Mouse (Mus musculus): ENCODE measurements at regions not wholly inside any gene's neighbourhood (a gene's known extent, or its start where the extent isn't known, plus 50 kb on each side); places are given as distances from the start of the nearest gene placed in this dataset.

DNA sequence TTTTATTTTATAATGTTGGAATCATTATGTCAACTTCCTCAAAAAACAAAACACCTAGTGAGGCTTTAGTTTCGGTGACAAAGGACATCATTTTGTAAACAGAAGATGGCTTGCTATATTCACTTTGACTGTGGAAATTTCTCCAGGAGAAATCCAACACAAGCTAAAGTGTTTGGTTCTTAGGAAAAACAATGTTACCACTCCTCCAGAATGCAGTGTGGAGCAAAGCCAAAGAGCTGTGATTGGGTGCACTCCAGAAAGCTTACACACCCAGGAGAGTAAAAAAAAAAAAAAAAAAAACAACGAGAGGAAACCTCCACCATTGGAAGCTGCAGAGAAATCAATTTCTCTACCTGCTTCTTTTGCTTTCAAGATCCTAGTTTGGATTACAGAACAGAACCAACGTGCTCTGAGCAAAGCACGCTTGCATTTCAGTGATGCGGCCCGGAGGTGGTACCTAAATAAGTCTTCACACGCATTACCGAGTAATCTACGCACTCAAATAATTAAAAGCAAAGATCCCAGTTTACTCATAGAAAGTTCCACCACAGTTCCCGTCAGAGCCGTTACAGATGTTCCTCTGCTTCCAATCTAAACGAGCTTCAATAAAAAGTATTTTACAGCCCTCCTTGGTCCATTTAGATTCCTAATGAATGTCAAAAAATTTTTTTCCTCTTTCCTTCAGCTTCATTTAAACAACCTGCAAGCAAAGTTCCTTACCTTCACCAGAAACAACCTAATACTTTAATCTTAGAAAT lies 199.5 kb upstream of the Gk2 start:
- Histone ChIP-seq H3K27ac (ENCODE audit: insufficient read depth, low read depth) (no peak overlapping the region), H3K4me2 (ENCODE audit: insufficient read depth, low read depth, poor library complexity, severe bottlenecking) (no peak overlapping the region), H3K79me2 (replicated peaks; ENCODE audit: control insufficient read depth, extremely low read depth, insufficient read depth, poor library complexity, severe bottlenecking) (no peaks in the 10 kb centered on the region), H3K4me1 (ENCODE audit: control insufficient read depth in 1 of 2, insufficient read depth in 2 of 2) (no peaks in the 10 kb centered on the region), H3K9me3 (replicated peaks; ENCODE audit: low read length) (no peaks in the 10 kb centered on the region), H3K27me3 (replicated peaks) (no peaks in the 10 kb centered on the region), H3K9ac (ENCODE audit: insufficient read depth, low read depth) (no peak overlapping the region), H3K36me3 (replicated peaks in 1 of 2; ENCODE audit: control insufficient read depth in 1 of 2, insufficient read depth in 1 of 2, low read length in 1 of 2) (no peaks in the 10 kb centered on the region), H3K4me3 (replicated peaks in 1 of 3; ENCODE audit: low read depth in 2 of 3, low read length in 2 of 3, poor library complexity in 1 of 3) (no peak overlapping the region)
- in situ Hi-C loops (cut with MboI; ENCODE audit: low pct_ligation_motif_present, low pct_unique_long_range_greater_than_20kb, low sequenced_read_pairs) (no loop called here), dilution Hi-C loops (cut with MboI; ENCODE audit: extremely low pct_ligation_motif_present, extremely low pct_unique_long_range_greater_than_20kb, low sequenced_read_pairs) (no loop called here)
- no peak for DNase-seq (ENCODE audit: extremely low read depth)
- TF ChIP-seq TCF12 (IDR thresholded peaks at IDR 0.05; ENCODE audit: low read depth, low read length) (no peak), GABPA (IDR thresholded peaks at IDR 0.05; ENCODE audit: insufficient replicate concordance, low read depth, low read length) (no peak), MAZ (IDR thresholded peaks at IDR 0.05; ENCODE audit: low read depth, low read length) (no peak), HCFC1 (IDR thresholded peaks at IDR 0.05; ENCODE audit: low read depth, low read length) (no peak), ZC3H11A (IDR thresholded peaks at IDR 0.05; ENCODE audit: low read depth, low read length) (no peak), MEF2A (IDR thresholded peaks at IDR 0.05; ENCODE audit: borderline replicate concordance, low read depth, low read length) (no peak), SIN3A (IDR thresholded peaks at IDR 0.05; ENCODE audit: low read length) (no peak), BHLHE40 (IDR thresholded peaks at IDR 0.05; ENCODE audit: low read depth, low read length) (no peak)

GRCm38 (mm10) chr5:97655266-97655665 lies 198.4 kb upstream of the Gk2 start:
- Histone ChIP-seq H3K79me2 (replicated peaks; ENCODE audit: control insufficient read depth, extremely low read depth, insufficient read depth, poor library complexity, severe bottlenecking) (no peaks in the 10 kb centered on the region), H3K27ac (ENCODE audit: insufficient read depth, low read depth) (no peak overlapping the region), H3K9ac (ENCODE audit: insufficient read depth, low read depth) (no peak overlapping the region), H3K27me3 (replicated peaks) (no peaks in the 10 kb centered on the region), H3K4me1 (ENCODE audit: control insufficient read depth in 1 of 2, insufficient read depth in 2 of 2) (no peaks in the 10 kb centered on the region), H3K4me3 (replicated peaks in 1 of 3; ENCODE audit: low read depth in 2 of 3, low read length in 2 of 3, poor library complexity in 1 of 3) (no peak overlapping the region), H3K36me3 (replicated peaks in 1 of 2; ENCODE audit: control insufficient read depth in 1 of 2, insufficient read depth in 1 of 2, low read length in 1 of 2) (no peaks in the 10 kb centered on the region), H3K4me2 (ENCODE audit: insufficient read depth, low read depth, poor library complexity, severe bottlenecking) (no peak overlapping the region), H3K9me3 (replicated peaks; ENCODE audit: low read length) (no peaks in the 10 kb centered on the region)
- dilution Hi-C loops (cut with MboI; ENCODE audit: extremely low pct_ligation_motif_present, extremely low pct_unique_long_range_greater_than_20kb, low sequenced_read_pairs) = no loop called here
- no peak for TF ChIP-seq EP300 (IDR thresholded peaks at IDR 0.05; ENCODE audit: low read length)
- TF ChIP-seq POLR2A (IDR thresholded peaks at IDR 0.05; ENCODE audit: low read depth, low read length) = no peak
- TF ChIP-seq USF2 (conservative IDR thresholded peaks at IDR 0.05; ENCODE audit: low read depth, low read length) = no peak
- no peak for TF ChIP-seq CTCF (conservative IDR thresholded peaks at IDR 0.05 in 1 of 2, IDR thresholded peaks at IDR 0.05 in 1 of 2; ENCODE audit: low read depth in 2 of 2, low read length in 2 of 2)
- DNase-seq (ENCODE audit: extremely low read depth) = no peak
- in situ Hi-C loops (cut with MboI; ENCODE audit: low pct_ligation_motif_present, low pct_unique_long_range_greater_than_20kb, low sequenced_read_pairs) = no loop called here

DNA sequence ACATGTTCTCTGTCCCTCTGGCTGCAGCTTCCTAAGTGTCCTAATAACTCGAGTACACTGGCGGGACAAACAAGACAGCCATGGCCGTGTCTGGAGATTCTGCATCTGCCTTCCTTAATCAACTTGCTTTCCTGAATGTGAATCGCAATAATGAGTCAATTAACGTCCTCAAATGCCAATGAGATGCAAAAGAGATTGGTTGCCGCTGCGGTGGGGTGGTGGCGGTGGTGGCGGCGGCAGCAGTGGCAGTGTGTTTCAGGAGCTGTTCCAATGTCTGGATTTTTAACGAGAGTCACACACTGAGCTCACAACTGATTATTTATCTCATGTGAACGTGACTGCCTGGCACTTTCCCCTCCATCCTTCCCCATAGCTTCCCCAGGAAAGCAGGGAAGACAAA lies 197.6 kb upstream of the Gk2 start:
- H3K36me3 ChIP-seq (replicated peaks in 1 of 2; ENCODE audit: control insufficient read depth in 1 of 2, insufficient read depth in 1 of 2, low read length in 1 of 2) = no peaks in the 10 kb centered on the region
- no peaks in the 10 kb centered on the region for H3K27me3 ChIP-seq (replicated peaks)
- dilution Hi-C loops (cut with MboI; ENCODE audit: extremely low pct_ligation_motif_present, extremely low pct_unique_long_range_greater_than_20kb, low sequenced_read_pairs) = no loop called here
- DNase-seq (ENCODE audit: extremely low read depth) = no peak
- H3K4me2 ChIP-seq (ENCODE audit: insufficient read depth, low read depth, poor library complexity, severe bottlenecking) = no peak overlapping the region
- no peak overlapping the region for H3K9ac ChIP-seq (ENCODE audit: insufficient read depth, low read depth)
- in situ Hi-C loops (cut with MboI; ENCODE audit: low pct_ligation_motif_present, low pct_unique_long_range_greater_than_20kb, low sequenced_read_pairs) = no loop called here
- no peak overlapping the region for H3K27ac ChIP-seq (ENCODE audit: insufficient read depth, low read depth)
- no peak for TF ChIP-seq JUND (conservative IDR thresholded peaks at IDR 0.05; ENCODE audit: low read depth, low read length)
- no peak for TF ChIP-seq ZMIZ1 (IDR thresholded peaks at IDR 0.05; ENCODE audit: low read depth, low read length)
- TF ChIP-seq E2F4 (IDR thresholded peaks at IDR 0.05; ENCODE audit: insufficient replicate concordance, low read depth, low read length) = no peak
- TF ChIP-seq TCF12 (IDR thresholded peaks at IDR 0.05; ENCODE audit: low read depth, low read length) = no peak
- H3K9me3 ChIP-seq (replicated peaks; ENCODE audit: low read length) = no peaks in the 10 kb centered on the region
- H3K4me1 ChIP-seq (ENCODE audit: control insufficient read depth in 1 of 2, insufficient read depth in 2 of 2) = no peaks in the 10 kb centered on the region
- H3K79me2 ChIP-seq (replicated peaks; ENCODE audit: control insufficient read depth, extremely low read depth, insufficient read depth, poor library complexity, severe bottlenecking) = no peaks in the 10 kb centered on the region
- no peak overlapping the region for H3K4me3 ChIP-seq (replicated peaks in 1 of 3; ENCODE audit: low read depth in 2 of 3, low read length in 2 of 3, poor library complexity in 1 of 3)
